Mouse (Mus musculus) liver, adult 2 months (tissue): ENCODE measurements around the gene Artn.

ENCODE experiments used
- CTCF ChIP-seq: fragments of 200-500 bp; IDR thresholded peaks from 2 replicates; pipeline ENCODE4 v1.5.1; 2011; ENCODE audit warnings: low read depth, low read length, control low read depth
- POLR2A ChIP-seq: fragments of 200-500 bp; IDR thresholded peaks from 2 replicates; pipeline ENCODE4 v1.6.1; 2011; ENCODE audit warnings: low read length, control low read depth; ENCODE audit not compliant: insufficient read depth; ENCODE audit errors: extremely low read depth

GRCm38 (mm10) chr4:117887920-117888319, 41.6 kb downstream of the Artn start:
- TF ChIP-seq CTCF: no peak
- TF ChIP-seq POLR2A: no peak
